Mouse (Mus musculus) embryonic facial prominence, embryonic 12.5 days (tissue): ENCODE data around the gene Gm11733. TPM values are rescaled to one million over a fixed set of nuclear protein-coding genes. Genes with fewer than 3 reads are reported as not detected.

Experiments used
- polyA plus RNA-seq: library from polyadenylated mRNA; unstranded; fragments of >200 nt; fragmentation: Nextera tagmentation; extraction: Ambion mirVana; gene quantifications from 2 replicates; pipeline ENCODE4 v1.2.1, GENCODE M21; 2016

Gm11733 gene
- polyA plus RNA-seq, 1 experiment from 2014 or later, result not detected

Other genes starting within 250 kb of the Gm11733 start
- 23.9 and 26.1 TPM in 2 replicates for gene Tnrc6c, start 169.9 kb downstream of the Gm11733 start, polyA plus RNA-seq